Mouse (Mus musculus): ENCODE data around the gene Bcl11a. TPM values are rescaled to one million over a fixed set of nuclear protein-coding genes. Genes with fewer than 3 reads are reported as not detected.

The Bcl11a gene
- total RNA-seq, 2 experiments from 2014 or later, result 159 to 162 TPM

DNA sequence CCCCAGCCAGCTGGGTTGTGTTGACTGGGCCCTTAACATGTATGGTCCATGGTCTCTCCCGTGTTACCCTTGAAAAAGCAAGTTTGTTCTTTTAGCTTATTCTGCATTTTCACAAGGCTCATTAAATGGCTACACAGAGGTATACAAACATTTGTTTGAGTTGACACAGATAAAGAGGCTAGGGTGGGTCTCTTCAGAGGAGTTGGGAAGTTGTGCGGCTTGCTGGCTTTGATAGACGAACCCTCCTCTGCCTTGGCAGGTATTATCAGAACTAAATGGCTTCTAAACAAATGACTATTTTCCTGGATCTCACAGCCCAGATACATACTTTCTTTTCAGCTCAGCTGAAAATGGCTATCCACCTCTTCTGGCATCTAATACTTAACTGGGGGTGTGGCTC lies 70.7 kb downstream of the Bcl11a start:
- no peak for DNase-seq (ENCODE audit: low spot score in 2 of 2)

GRCm38 (mm10) chr11:24149462-24150220 lies 71.8 kb downstream of the Bcl11a start:
- no peak for DNase-seq (ENCODE audit: low spot score in 2 of 2)

DNA sequence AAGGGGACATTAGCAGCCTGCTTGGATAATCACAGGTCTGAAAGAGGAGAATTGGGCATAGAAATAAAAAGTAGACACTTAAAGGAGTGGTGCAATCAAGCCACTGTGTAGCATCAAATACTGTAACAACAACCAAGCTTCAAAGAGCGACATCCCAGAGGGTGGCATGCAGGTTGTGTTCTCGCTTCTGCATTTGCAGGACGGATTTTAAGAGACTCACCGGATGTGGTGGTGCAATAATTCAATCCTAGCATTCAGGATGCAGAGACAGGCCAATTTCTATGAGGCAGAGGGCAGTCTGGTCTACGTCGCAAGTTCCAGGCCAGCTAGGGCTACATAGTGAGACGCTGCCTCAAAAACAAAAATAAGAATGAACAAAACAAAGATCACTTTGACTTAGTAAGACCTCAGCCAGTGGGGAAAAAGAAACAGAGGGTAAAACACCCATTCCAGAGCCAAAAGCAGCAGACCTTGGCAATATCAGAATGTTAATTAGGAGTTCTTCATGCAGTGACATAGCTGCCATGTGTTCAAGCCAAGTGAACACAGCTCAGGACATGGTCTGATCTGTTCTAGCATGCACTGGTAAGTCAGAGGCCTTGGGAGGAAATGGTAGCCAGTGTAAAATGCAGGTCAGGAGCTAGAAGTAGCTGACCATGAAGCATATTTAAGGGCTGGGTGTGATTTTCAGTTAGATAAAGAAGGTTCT lies 74.4 kb downstream of the Bcl11a start:
- DNase-seq (ENCODE audit: low spot score in 2 of 2), result no peak

DNA sequence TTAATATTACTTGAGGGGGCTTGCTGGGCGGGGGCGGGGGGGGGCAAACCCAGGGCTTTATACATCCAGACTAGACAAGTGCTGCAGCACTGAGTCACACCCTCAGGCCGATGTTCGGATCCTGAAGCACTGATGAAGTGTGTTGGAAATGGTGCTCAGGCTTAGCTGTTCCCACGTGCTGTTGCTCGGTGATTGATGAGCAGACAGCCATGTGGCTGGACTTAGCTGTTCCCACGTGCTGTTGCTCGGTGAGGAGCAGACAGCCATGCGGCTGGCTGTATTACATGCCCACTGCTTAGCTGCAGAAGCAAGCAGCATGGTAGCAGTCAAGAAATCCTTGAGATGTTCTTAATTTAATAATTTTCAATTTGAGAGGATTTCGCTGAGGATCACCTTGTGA lies 75.2 kb downstream of the Bcl11a start:
- DNase-seq (ENCODE audit: low spot score in 2 of 2), result no peak

DNA sequence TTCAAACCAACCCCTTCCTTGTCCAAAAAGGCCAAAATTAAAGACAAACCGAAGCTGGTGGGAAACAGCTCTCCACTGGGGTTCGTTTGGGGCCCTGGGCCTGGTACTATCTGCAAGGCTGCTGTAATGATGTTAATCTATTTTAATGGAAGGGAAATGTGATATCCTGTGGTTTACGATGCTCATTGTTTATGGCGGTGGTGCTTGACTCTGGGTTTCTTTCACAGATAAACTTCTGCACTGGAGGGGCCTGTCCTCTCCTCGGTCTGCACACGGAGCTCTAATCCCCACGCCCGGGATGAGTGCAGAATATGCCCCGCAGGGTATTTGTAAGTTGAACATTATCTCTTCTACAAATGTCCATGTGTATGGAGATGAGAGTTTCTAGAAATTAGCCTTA lies 80.2 kb downstream of the Bcl11a start:
- no peak for DNase-seq (ENCODE audit: low spot score in 2 of 2)

DNA sequence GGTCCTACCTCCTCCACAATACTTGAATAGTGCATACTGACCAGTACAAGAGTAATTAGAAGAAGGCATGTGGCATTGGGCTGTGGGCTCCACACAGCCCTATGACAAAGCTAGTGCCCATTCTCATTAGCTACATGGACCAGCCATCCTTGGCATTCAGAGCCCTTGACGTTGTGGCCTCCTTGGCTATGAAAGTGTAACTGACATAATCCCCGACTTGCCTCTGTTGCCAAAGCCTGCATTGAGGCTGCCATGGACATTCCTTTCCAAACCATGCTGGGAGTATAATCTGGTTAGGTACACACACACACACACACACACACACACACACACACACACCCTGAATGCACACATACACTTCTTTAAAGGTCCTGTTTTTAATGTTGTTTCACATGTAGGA lies 81.8 kb downstream of the Bcl11a start:
- DNase-seq (ENCODE audit: low spot score in 2 of 2), result no peak

GRCm38 (mm10) chr11:24161458-24161857 lies 83.6 kb downstream of the Bcl11a start:
- no peak for DNase-seq (ENCODE audit: low spot score in 2 of 2)

DNA sequence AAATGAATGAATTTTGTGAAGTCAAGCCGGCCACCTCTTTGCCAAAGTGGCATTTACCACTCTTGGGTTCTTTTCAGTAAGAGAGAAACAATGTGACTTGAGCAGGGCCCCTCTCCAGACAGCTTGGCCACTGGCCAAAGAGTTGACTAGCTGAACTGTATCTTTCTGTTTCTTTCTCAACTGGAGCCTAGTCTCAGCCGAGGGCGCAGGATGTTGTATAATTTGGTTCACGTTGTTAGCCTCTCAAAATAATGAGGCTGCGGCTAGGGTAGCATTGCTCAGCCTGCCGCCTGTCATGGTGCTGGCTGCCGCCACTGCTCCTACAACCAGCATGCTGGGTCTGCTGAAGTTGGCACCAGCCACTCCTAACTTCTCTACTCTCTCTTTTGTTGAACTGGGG lies 84.2 kb downstream of the Bcl11a start:
- peak; percentile 62 to 72 for DNase-seq (ENCODE audit: low spot score in 2 of 2)

GRCm38 (mm10) chr11:24163072-24163471 lies 85.2 kb downstream of the Bcl11a start:
- no peak for DNase-seq (ENCODE audit: low spot score in 2 of 2)

DNA sequence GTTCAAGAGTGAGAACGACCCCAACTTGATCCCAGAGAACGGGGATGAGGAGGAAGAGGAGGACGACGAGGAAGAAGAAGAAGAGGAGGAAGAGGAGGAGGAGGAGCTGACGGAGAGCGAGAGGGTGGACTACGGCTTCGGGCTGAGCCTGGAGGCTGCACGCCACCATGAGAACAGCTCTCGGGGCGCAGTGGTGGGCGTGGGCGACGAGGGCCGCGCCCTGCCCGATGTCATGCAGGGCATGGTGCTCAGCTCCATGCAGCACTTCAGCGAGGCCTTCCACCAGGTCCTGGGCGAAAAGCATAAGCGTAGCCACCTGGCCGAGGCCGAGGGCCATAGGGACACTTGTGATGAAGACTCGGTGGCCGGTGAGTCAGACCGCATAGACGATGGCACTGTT lies 86.2 kb downstream of the Bcl11a start:
- no peak for DNase-seq (ENCODE audit: low spot score in 2 of 2)

- no peak for DNase-seq (ENCODE audit: low spot score in 2 of 2)
Measured at GRCm38 (mm10) chr11:24171675-24172285, 93.9 kb downstream of the Bcl11a start.

DNA sequence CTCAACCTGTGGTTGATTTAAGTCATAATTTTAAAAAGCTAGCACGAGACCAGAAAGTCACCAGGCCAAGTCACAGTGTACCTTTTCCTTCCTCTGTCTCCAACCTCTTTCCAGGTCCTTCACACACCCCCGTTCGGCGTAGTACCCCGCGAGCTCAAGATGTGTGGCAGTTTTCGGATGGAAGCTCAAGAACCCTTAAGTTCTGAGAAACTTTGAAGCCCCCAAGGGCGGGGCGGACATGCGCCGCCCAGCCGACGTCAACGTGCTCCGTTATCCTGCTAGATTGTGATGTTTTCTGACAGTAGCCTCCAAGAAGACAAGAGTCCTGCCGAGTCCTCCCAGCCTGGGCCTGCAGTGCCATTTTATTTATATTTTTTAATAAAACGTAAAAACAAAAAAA lies 94.7 kb downstream of the Bcl11a start:
- no peak for DNase-seq (ENCODE audit: low spot score in 2 of 2)

DNA sequence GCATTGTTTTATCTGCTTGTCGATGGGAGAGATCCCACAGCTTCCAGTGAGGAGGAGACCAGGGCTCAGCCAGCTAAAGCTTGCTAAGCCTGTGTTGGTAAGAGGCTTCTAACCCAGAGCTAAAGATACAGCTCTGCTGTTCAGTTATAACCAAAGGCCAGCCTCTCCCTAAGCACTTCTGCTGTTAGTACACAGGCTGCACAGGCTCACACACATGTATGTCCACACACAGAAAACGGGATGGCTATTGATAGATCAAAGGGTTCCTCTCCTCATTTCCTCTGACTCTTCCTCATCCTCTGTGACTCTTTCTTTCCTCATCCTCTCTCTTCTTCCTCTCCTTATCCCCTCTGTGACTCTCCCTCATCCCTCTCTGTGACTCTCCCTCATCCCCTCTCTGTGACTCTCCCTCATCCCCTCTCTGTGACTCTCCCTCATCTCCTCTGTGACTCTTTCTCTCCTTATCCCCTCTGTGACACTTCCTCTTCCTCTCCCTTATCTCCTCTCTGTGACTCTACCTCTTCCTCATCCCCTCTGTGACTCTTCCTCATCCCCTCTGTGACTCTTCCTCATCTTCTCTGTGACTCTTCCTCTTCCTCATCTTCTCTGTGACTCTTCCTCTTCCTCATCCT lies 96.4 kb downstream of the Bcl11a start:
- DNase-seq (ENCODE audit: low spot score in 2 of 2), result no peak

GRCm38 (mm10) chr11:24177458-24177857 lies 99.6 kb downstream of the Bcl11a start:
- DNase-seq (ENCODE audit: low spot score in 2 of 2), result no peak

DNA sequence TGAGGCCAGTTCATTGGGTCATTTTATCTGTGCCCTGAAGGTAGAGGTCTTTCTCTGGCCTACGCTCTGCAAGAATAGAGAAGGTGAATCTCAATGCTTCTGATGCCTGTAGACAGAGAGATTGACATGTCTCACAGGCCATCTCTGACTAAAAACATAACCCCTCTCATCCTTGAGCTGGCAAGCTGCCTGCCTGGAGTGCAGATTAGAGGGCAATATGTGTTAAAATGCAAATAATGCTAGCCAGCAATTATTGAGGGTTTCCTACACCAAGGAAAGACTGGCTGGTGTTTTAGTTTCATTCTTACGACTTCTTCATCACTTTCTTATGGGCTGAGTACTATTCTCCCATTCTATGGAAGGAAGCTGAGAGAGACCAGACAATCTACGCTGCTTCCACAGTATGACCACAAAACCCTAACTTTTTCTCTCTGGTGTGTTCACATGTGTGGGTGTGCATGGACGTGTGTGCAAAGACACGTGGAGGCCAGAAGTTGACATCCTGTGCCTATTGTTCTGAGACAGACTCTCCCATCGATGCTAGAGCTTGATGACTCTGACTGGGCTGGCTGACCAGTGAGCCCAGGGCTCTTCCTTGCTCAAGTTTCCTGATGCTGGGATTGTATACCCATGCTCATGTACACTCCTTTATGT lies 101.1 kb downstream of the Bcl11a start:
- no peak for DNase-seq (ENCODE audit: low spot score in 2 of 2)

- no peak for DNase-seq (ENCODE audit: low spot score in 2 of 2)
Measured at GRCm38 (mm10) chr11:24180040-24180439, 102.2 kb downstream of the Bcl11a start.

GRCm38 (mm10) chr11:24183501-24183900 lies 105.6 kb downstream of the Bcl11a start:
- no peak for DNase-seq (ENCODE audit: low spot score in 2 of 2)

DNA sequence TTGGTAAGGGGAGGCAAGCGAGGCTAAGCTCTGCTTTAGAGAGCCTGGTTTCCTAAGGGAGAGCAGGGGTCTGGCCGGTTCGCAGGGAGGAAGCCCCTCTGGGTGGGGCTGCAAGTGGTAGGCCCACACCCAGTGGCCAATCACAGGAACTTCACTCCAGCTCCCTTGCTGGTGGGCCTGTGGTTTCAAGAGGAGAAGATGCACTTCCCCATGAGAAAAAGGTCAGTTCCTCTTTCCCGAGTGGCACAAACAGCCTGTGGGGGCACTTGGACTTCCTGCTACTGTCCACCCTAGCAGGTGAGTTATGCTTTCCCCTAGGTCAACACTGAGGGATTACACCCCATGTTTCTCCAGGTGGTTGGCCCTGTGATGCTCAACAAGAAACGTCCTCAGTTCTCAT lies 107.1 kb downstream of the Bcl11a start:
- DNase-seq (ENCODE audit: low spot score in 2 of 2), result no peak

- no peak for DNase-seq (ENCODE audit: low spot score in 2 of 2)
Measured at GRCm38 (mm10) chr11:24190411-24190810, 112.6 kb downstream of the Bcl11a start.

GRCm38 (mm10) chr11:24196460-24197190 lies 118.8 kb downstream of the Bcl11a start:
- no peak for DNase-seq (ENCODE audit: low spot score in 2 of 2)

- no peak for DNase-seq (ENCODE audit: low spot score in 2 of 2)
Measured at GRCm38 (mm10) chr11:24197424-24197823, 119.6 kb downstream of the Bcl11a start.

Measured in layer of hippocampus, postnatal 10 days (tissue).